Mouse (Mus musculus) adrenal gland, postnatal 14 days (tissue): ENCODE measurements at regions not wholly inside any gene's neighbourhood (a gene's known extent, or its start where the extent isn't known, plus 50 kb on each side); places are given as distances from the start of the nearest gene placed in this dataset.

Experiments
- DNase-seq: peaks from one replicate; pipeline ENCODE4 v3.0.0; 2021; ENCODE audit warnings: mixed read lengths
- microRNA-seq, 2 experiments: library from miRNA; unstranded; fragments of <30 nt; microRNA quantifications; one replicate each; pipeline ENCODE4 v1.2.0; 2021

DNA sequence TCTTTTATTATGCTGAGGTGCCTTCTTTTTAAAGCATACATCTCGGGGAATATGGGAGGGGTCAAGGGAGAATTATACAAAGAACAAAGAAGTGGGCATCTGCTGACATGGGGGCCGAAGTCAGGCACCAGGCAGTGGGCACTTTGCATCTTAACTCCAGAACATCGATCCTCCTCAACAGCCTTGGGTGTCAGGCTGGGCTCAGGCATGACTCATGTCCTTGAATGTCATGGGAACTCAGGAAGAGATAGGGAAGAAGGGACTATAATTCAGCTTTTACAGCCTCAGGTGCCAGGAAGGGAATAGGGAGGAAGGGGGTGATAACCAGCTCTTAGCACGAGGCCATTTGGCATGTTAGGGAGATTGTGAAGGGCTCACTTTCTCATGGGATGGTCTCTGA is 85.6 kb upstream of the Ptprz1 start:
- peak; percentile 53 for DNase-seq

GRCm38 (mm10) chr6:22791801-22792200 is 83.5 kb upstream of the Ptprz1 start:
- peak; percentile 22 for DNase-seq

GRCm38 (mm10) chr6:22792601-22793000 is 82.7 kb upstream of the Ptprz1 start:
- no peak for DNase-seq

GRCm38 (mm10) chr6:22794071-22794721 is 81.1 kb upstream of the Ptprz1 start:
- no peak for DNase-seq

GRCm38 (mm10) chr6:22794755-22795154 is 80.5 kb upstream of the Ptprz1 start:
- no peak for DNase-seq

DNA sequence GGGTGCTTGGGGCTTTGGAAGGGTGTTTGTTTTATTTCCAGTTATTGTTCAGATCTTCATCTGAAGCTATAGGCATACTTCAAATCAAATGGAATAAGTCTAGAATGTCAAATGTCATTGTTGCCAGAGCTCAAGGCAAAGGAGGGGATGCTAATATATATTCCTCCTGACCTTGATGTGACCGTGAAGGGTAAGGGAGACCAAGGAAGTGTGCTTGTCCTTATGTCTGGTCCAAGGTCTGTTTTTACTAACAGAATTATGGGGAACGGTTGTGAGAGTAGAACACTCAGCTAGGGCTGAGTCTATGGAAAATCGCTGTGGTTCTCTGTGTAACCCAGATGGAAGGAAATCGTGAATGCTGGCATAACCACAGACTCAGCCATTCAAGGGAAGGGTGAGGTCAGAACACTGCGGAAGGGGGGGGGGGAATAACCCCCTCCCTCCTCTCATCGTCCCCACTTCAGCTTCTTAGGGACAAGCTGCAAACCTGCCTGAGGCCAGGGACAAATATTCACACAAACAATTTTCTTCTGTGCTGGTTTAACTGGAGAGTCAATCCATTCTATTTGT is 79.9 kb upstream of the Ptprz1 start:
- DNase-seq, result no peak

GRCm38 (mm10) chr6:22801908-22802307 is 73.4 kb upstream of the Ptprz1 start:
- no peak for DNase-seq

- peak; percentile 73 for DNase-seq
Observed at GRCm38 (mm10) chr6:22802399-22803092, 72.8 kb upstream of the Ptprz1 start.

GRCm38 (mm10) chr6:22803886-22804285 is 71.4 kb upstream of the Ptprz1 start:
- DNase-seq, result no peak

DNA sequence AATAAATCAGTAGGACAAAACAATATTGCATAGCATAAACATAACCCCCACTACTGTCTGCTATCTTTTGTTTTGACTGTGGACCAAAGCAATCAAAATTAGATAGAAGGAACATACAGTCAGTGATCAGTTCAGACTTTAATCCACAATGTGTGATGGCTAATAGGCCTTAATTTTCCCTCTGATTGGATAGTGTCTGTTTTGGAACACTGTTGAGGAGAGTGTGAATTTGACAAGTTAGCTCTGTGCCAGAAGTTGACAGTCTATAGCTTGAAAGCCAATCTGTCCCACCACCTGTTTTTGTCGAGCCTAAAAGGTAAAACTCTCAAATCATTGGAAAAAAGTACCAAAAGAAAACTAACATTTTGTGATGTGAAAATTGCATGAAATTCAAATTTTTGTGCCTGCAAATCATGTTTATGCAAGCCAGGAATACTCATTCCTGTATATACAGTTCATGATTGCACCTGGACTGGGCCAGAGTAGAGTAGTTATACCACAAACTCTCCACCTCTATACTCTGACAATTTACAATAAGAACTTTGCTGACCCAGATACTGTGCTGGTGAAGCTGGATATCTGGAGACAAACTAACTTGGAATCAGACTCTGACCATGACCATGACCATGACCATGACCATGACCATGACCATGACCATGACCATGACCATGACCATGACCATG is 50.1 kb upstream of the Ptprz1 start:
- peak; percentile 19 for DNase-seq

Small RNA genes lying in the stretch of these regions (microRNA-seq; reads per million reads assigned to microRNA genes)
- gene Gm25942, result 0 reads per million in 2 experiments
